Mouse (Mus musculus) G1E (cell line): ENCODE data around the gene Pih1d3.

Experiments
- CTCF ChIP-seq: IDR thresholded peaks from 2 replicates; pipeline ENCODE4 v1.5.1; 2012; ENCODE audit warnings: low read depth, low read length, inconsistent platforms, mixed read lengths
- GATA1 ChIP-seq: IDR thresholded peaks from 2 replicates; pipeline ENCODE4 v1.6.1; 2012; ENCODE audit warnings: borderline replicate concordance, low read length, inconsistent platforms, mixed read lengths
- POLR2AphosphoS5 ChIP-seq: IDR thresholded peaks from 2 replicates; pipeline ENCODE4 v1.6.1; 2012; ENCODE audit warnings: low read depth, low read length, inconsistent platforms; ENCODE audit not compliant: insufficient replicate concordance

DNA sequence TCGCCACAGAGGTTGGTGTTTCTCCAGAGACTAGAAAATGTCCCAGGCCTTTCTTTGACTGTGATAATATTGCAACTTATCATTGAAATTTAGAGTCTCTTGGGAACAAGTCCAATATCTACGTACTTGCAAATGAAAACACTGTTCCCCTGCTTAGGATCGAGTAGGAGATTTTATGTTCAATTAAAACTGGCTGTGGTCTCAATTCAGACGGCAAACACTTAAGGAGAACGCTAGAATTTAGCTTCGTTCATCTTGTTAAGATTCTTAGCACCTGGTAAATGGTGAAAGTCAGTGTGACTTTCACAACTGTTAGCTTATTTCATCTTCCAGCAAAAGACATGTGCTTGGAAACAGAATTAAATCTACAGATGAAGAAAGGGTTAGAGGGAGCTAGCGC is 17.3 kb upstream of the Pih1d3 start:
- TF ChIP-seq POLR2AphosphoS5 (no peak), CTCF (no peak), GATA1 (no peak)
